Comparison of ENCODE assay signal across 8 mouse cellular contexts in genomic region chr5:65950236-65950635, GRCm38 (mm10). TPM values are rescaled to one million over a fixed set of nuclear protein-coding genes. Genes with fewer than 3 reads are reported as not detected.
DNase-seq lines count a peak whose midpoint lies in the region; ATAC-seq lines count a peak whose summit lies in the region.

No protein-coding gene starts in this region.

- peak; percentile 89 for ATAC-seq in forebrain, embryonic 15.5 days (replicated peaks)
- peak; percentile 79 for ATAC-seq in neural tube, embryonic 11.5 days (ENCODE audit: insufficient read depth, low FRiP score, low TSS enrichment)

- H3K9ac ChIP-seq in forebrain, embryonic 15.5 days (replicated peaks) = 0 out of 2 replicates have a peak overlapping the region, but pooled peaks have one; percentile 15
- H3K9ac ChIP-seq in neural tube, embryonic 11.5 days (ENCODE audit: low read length) = no peak overlapping the region

- peak overlapping the region; percentile 86 for H3K27ac ChIP-seq in forebrain, embryonic 15.5 days (replicated peaks)
- H3K27ac ChIP-seq in neural tube, embryonic 11.5 days (ENCODE audit: low read depth, low read length) = peak overlapping the region; percentile 77

- H3K36me3 ChIP-seq in forebrain, embryonic 15.5 days = no peaks in the 10 kb centered on the region
- H3K36me3 ChIP-seq in neural tube, embryonic 11.5 days (ENCODE audit: control insufficient read depth, insufficient read depth, low read length) = no peaks in the 10 kb centered on the region

- H3K4me1 ChIP-seq in forebrain, embryonic 15.5 days = peaks cover 20% of the 10 kb centered on the region
- peaks cover 3% of the 10 kb centered on the region for H3K4me1 ChIP-seq in neural tube, embryonic 11.5 days (ENCODE audit: control insufficient read depth, insufficient read depth, low read length)

- peak overlapping the region; percentile 5; the same call in 1 of the 2 replicates for H3K4me3 ChIP-seq in forebrain, embryonic 15.5 days
- no peak overlapping the region for H3K4me3 ChIP-seq in neural tube, embryonic 11.5 days (ENCODE audit: low read depth, low read length)

- no peaks in the 10 kb centered on the region for H3K9me3 ChIP-seq in forebrain, embryonic 15.5 days
- no peaks in the 10 kb centered on the region for H3K9me3 ChIP-seq in neural tube, embryonic 11.5 days (ENCODE audit: control insufficient read depth, low read length)

- no peaks in the 10 kb centered on the region for H3K27me3 ChIP-seq in forebrain, embryonic 15.5 days
- no peaks in the 10 kb centered on the region for H3K27me3 ChIP-seq in neural tube, embryonic 11.5 days (ENCODE audit: control insufficient read depth, insufficient read depth, low read length)

- WGBS in forebrain, embryonic 15.5 days = 9% methylated on average over 6 of the region's 6 CpGs
- 36% methylated on average over 6 of the region's 6 CpGs for WGBS in neural tube, embryonic 11.5 days

- peak overlapping the region; percentile 36 for H3K4me2 ChIP-seq in forebrain, embryonic 15.5 days (replicated peaks)
- peak overlapping the region; percentile 24; the same call in 1 of the 2 replicates for H3K4me2 ChIP-seq in neural tube, embryonic 11.5 days (ENCODE audit: low read depth)

- DNase-seq in 3T3-L1 (ENCODE audit: low read depth, low spot score) = peak; percentile 27
- DNase-seq in ES-CJ7 (ENCODE audit: low read depth, low spot score) = peak; percentile 41
- peak; percentile 35 to 41 for DNase-seq in layer of hippocampus, adult 8-10 months (ENCODE audit: low spot score in 2 of 2)
- DNase-seq in neural tube, embryonic 11.5 days (ENCODE audit: low spot score) = peak; percentile 76
- no peak for DNase-seq in heart, postnatal 25 days (ENCODE audit: low spot score)
- no peak for DNase-seq in thymus, adult 18-20 months
- no peak for DNase-seq in cerebellum, postnatal 10 days

- intact Hi-C loops in heart, postnatal 25 days (cut with DNase I) = no loop called here

RNA-seq across cellular contexts. Expression of gene Chrna9, which starts 15.5 kb away (rescaled TPM):
- polyA plus RNA-seq in forebrain, embryonic 15.5 days (2015; fragmentation: Nextera tagmentation; extraction: Ambion mirVana) = not detected in 2 replicates
- not detected for total RNA-seq in layer of hippocampus, adult 8-10 months (2022)
- polyA plus RNA-seq in neural tube, embryonic 11.5 days (2014; fragmentation: Nextera tagmentation; extraction: Ambion mirVana) = 0.47 and 0.57 TPM in 2 replicates
- total RNA-seq in heart, postnatal 25 days (2021) = under 1 TPM in 1 of 2 experiments, not detected in 1; 0.22 TPM

RNA-seq across cellular contexts. Expression of gene 9130230L23Rik, which starts 53.8 kb away (rescaled TPM):
- polyA plus RNA-seq in forebrain, embryonic 15.5 days (2015; fragmentation: Nextera tagmentation; extraction: Ambion mirVana) = 0.15 TPM in 1 of 2 replicates, not detected in the other
- total RNA-seq in layer of hippocampus, adult 8-10 months (2022) = not detected
- 0.38 TPM in 1 of 2 replicates, not detected in the other for polyA plus RNA-seq in neural tube, embryonic 11.5 days (2014; fragmentation: Nextera tagmentation; extraction: Ambion mirVana)
- not detected for total RNA-seq in heart, postnatal 25 days (2021)

Comparison
In these comparisons a context has a peak if more than half of its experiments do, and no peak if none do; other contexts are left out.
1. DNase-seq: peak in 3T3-L1 (single experiment), ES-CJ7 (single experiment), layer of hippocampus, adult 8-10 months (2 of 2) and neural tube, embryonic 11.5 days (single experiment); none in heart, postnatal 25 days (single experiment), thymus, adult 18-20 months (0 of 2) and cerebellum, postnatal 10 days (0 of 2).